Mouse (Mus musculus) spleen, adult 2 months (tissue): ENCODE results near the gene Ttc9.

Source experiments
- CTCF ChIP-seq: fragments of 200-500 bp; IDR thresholded peaks from 2 replicates; pipeline ENCODE4 v1.5.1; 2011; ENCODE audit warnings: mild to moderate bottlenecking, inconsistent platforms; ENCODE audit not compliant: insufficient read depth, insufficient read length, insufficient replicate concordance; ENCODE audit errors: extremely low read depth
- POLR2A ChIP-seq: fragments of 200-500 bp; IDR thresholded peaks from 2 replicates; pipeline ENCODE4 v1.6.1; 2011; ENCODE audit warnings: low read depth, low read length, inconsistent platforms

- TF ChIP-seq POLR2A = no peak
- TF ChIP-seq CTCF = no peak
These were observed 3.6 kb upstream of the Ttc9 start for GRCm38 (mm10) chr12:81627426-81627825.
